Mouse (Mus musculus) B cell, adult 2 months (primary cell): ENCODE data around the gene Slc7a10.
A peak's percentile ranks its signal among the peaks of the same experiment; 100 is the strongest.

Experiments used
- DNase-seq, 2 experiments: peaks; one replicate each; pipeline ENCODE4 v3.0.0; 2022

Slc7a10 gene

GRCm38 (mm10) chr7:35185889-35186569 lies at the start of gene Slc7a10:
Gene Slc7a10, plus strand, starts transcription at chr7:35186385.
- no peak for DNase-seq

- no peak for DNase-seq
Observed at GRCm38 (mm10) chr7:35137524-35137923, 48.7 kb upstream of the Slc7a10 start.

GRCm38 (mm10) chr7:35138481-35138880 lies 47.7 kb upstream of the Slc7a10 start:
- no peak for DNase-seq

- no peak for DNase-seq
Observed at GRCm38 (mm10) chr7:35139880-35140279, 46.3 kb upstream of the Slc7a10 start.

- DNase-seq, result no peak
Observed at GRCm38 (mm10) chr7:35141519-35141918, 44.7 kb upstream of the Slc7a10 start.

GRCm38 (mm10) chr7:35142522-35142921 lies 43.7 kb upstream of the Slc7a10 start:
- DNase-seq, result no peak

GRCm38 (mm10) chr7:35143864-35144618 lies 42.1 kb upstream of the Slc7a10 start:
- no peak for DNase-seq

- DNase-seq, result no peak
Observed at GRCm38 (mm10) chr7:35145068-35145467, 41.1 kb upstream of the Slc7a10 start.

- no peak for DNase-seq
Observed at GRCm38 (mm10) chr7:35146269-35146668, 39.9 kb upstream of the Slc7a10 start.

GRCm38 (mm10) chr7:35149616-35150433 lies 36.4 kb upstream of the Slc7a10 start:
- DNase-seq, result no peak

- no peak for DNase-seq
Observed at GRCm38 (mm10) chr7:35150860-35151259, 35.3 kb upstream of the Slc7a10 start.

GRCm38 (mm10) chr7:35154449-35154848 lies 31.7 kb upstream of the Slc7a10 start:
- no peak for DNase-seq

- peak; percentile 14 to 23 for DNase-seq
Observed at GRCm38 (mm10) chr7:35156561-35157477, 29.4 kb upstream of the Slc7a10 start.

GRCm38 (mm10) chr7:35157512-35157911 lies 28.7 kb upstream of the Slc7a10 start:
- no peak for DNase-seq

- DNase-seq, result no peak
Observed at GRCm38 (mm10) chr7:35162443-35162842, 23.7 kb upstream of the Slc7a10 start.

- no peak for DNase-seq
Observed at GRCm38 (mm10) chr7:35163600-35163999, 22.6 kb upstream of the Slc7a10 start.

- no peak for DNase-seq
Observed at GRCm38 (mm10) chr7:35164131-35164530, 22.1 kb upstream of the Slc7a10 start.

GRCm38 (mm10) chr7:35166988-35167387 lies 19.2 kb upstream of the Slc7a10 start:
- no peak for DNase-seq

GRCm38 (mm10) chr7:35167925-35168324 lies 18.3 kb upstream of the Slc7a10 start:
- DNase-seq, result no peak

GRCm38 (mm10) chr7:35169341-35169740 lies 16.8 kb upstream of the Slc7a10 start:
- peak; percentile 82 to 85 for DNase-seq

GRCm38 (mm10) chr7:35171867-35172382 lies 14.3 kb upstream of the Slc7a10 start:
- DNase-seq, result peak; percentile 52 to 59

- no peak for DNase-seq
Observed at GRCm38 (mm10) chr7:35172519-35172918, 13.7 kb upstream of the Slc7a10 start.
